Mouse (Mus musculus): ENCODE data around the gene 3110009E18Rik.
A peak's percentile ranks its signal among the peaks of the same experiment; 100 is the strongest.

Gene 3110009E18Rik

DNA sequence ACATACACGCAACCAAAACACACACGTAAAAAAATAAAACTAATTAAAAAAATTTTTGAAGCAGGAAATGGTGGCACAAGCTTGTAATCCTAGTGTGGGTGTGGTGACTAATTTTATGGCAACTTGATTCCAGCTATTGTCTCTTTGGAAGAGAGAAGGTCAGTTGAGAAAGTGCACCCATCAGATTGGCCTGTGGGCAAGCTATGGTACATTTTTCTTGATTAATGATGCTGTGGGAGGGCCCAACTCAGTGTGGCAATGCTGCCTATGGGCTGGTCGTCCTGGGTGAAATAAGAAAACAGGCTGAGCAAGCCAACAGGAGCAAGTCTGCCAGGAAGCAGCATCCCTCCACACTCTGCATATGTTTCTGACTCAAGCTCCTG is 19.8 kb upstream of the 3110009E18Rik start:
- no peak for DNase-seq (ENCODE audit: low spot score in 2 of 2)

DNA sequence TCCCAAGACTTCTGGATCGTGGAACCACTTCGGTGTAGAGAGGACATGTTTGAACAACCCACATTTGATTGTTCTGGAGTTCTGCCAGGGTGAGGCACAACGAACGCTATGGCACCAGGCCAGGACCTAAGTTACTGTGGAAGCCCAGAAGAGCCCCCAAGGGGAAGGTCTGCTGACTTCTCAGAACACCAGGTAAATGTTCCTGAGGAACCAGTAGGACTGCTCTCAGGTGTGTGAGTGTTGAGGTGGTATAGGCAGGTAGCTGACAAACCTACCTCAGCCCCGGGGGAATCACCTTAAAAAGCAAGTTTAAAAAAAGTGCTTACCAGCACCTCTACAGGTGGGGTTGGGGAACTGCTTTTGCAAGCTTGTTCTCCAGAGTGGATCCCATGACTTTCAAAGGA is 15.4 kb upstream of the 3110009E18Rik start:
- DNase-seq (ENCODE audit: low spot score in 2 of 2) = no peak

DNA sequence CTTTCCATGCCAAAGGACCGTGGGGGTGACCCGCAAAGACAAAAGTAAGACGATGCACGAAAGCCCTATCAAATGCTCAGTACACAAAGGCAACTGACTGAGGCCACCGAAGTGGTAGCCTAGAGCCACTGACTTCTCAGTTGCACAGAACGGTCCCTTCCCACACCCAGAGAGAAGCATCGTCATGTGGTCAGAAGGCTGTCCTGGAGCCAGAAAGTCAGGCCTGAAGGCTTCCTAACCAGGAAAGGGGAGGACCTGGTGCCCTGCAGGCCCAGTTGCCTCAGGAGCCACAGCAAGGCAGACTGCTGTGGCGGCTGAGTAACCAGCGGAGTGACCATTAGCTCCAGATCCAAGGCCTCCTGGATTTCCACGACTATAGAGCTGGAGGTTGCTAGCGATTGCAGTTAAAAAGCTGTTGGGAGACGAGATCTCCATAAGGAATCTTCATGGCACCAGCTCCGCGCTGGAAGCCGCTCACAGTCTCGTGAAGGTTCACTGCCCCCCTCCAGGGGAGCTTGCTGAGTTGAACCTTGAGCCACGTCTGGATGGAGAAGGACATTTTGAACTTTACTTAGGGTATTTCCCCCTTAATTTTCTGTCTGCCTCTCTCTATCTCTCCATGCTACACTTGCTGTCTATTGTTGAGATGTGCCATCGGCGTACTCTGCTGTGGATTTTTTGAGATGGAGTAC is 11.1 kb upstream of the 3110009E18Rik start:
- DNase-seq (ENCODE audit: low spot score in 2 of 2) = no peak

DNA sequence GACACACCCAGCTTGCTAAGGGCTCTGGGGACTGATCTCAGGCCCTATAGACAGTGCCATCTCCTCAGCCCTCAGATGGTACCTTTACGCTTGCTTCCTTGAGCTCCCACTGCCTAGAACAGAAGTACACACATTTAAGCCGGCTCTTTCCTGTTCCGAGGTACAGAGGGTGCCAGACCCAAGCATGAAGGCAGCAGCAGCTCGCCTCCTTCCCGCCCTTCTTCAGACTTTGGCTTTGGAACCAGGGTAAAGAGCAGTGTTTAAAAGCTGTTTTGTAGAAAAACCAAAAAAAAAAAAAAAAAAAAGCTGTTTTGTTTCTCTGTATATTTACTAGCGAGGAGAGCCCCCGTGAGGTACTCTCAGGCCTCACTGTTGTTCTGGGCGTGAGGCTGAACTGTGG is 9.2 kb upstream of the 3110009E18Rik start:
- no peak for DNase-seq (ENCODE audit: low spot score in 2 of 2)

DNA sequence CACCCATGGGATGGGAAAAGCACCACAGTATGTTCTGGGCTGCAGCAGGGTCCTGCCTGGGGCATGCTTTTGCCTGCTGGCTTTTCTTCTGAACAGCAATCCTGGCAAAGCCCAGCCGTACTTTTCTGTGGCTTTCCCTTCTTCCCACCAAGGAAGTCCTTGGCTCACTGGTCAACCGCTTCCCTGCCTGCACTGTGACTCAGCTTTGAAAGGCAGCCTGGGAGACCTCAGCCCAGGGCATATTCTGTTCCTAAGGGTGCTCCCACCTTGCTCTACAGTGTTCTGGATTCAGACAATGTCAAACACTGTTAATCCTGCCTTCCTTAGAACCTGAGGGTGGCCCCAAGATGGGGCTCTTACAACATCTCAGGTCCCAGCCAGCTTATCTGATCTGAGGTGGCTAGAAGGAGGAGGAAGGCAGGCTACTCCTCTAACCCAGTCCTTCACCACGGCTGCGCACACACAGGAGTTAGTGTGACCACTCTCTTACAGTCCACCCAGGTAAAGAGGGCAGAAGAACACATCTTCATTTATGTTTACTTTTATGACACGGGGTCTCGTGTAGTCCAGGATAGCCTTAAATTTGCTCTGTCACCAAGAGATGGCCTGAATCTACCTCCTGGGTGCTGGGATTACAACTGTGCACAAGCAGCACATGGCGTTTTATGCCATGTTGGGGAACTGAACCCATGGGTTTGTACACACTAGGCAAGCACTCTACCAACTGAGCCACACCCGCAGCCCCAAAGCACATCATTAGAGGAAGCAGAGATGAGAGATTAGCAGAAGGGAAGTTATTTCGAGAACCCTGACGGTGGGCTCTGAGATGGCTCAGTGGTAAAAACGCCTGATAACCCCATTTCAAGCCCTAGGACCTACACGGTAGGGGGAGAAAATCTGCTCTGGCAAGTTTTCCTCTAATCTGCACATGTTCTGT is 8.5 kb upstream of the 3110009E18Rik start:
- DNase-seq (ENCODE audit: low spot score in 2 of 2) = no peak

DNA sequence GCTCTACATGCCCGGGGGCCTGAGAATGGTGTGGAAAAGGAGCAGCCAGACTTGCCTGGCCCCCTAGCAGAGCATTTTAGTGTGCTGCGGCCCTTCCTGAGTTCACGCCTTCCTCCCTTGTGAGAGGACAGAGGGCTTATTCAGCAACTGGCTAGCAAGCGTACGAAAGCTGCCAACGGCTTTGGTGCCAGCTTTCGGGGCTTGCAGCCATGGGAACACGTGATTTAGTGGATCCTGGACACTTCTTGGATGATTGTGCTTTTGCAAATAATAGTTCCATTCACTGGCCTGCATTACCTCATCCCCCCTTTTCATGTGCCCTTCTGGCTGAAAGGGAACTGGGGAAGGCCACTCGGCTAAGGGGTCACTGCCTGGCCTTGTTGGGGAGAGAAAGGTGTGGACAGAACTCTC is 5.3 kb upstream of the 3110009E18Rik start:
- peak; percentile 80 to 88 for DNase-seq (ENCODE audit: low spot score in 2 of 2)

DNA sequence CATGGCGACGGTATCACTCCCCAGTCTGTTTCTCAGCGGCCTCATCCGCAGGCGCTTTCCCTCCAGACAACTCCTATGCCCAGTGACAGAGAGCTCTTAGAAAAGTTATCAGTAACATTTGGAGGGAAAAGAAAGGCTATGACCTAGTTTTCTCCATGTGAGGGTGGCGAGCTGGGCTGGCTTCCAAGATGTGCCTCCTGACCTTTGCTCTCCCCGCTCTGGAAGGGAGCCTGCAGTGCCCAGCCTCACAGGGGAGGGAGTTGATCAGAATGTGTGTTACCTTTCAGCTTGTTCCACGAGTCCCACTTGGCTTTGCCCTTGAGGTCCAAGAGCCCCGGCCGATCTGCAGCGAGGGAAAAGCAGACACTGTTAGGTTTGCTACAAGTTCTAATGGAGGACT is 4.9 kb upstream of the 3110009E18Rik start:
- DNase-seq (ENCODE audit: low spot score in 2 of 2) = no peak

DNA sequence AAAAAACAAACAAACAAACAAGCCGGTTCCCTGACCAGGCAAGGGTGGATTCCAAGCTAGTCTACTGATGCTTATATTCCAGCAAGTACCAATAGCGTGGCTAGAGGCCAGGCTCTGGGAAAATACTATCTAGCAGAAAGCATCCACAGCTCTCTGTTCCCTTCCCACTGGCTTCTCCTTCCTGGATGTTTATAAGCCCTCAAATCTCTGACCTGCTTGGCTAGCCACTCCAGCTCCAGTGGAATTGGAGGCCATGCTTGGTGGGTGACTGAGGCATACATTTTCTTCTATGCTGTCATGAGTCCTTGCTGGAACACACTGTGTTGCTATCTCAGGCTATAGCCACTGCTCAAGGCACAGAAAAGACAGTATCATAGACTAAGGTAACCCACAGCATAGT is 2.1 kb upstream of the 3110009E18Rik start:
- DNase-seq (ENCODE audit: low spot score in 2 of 2) = no peak

DNA sequence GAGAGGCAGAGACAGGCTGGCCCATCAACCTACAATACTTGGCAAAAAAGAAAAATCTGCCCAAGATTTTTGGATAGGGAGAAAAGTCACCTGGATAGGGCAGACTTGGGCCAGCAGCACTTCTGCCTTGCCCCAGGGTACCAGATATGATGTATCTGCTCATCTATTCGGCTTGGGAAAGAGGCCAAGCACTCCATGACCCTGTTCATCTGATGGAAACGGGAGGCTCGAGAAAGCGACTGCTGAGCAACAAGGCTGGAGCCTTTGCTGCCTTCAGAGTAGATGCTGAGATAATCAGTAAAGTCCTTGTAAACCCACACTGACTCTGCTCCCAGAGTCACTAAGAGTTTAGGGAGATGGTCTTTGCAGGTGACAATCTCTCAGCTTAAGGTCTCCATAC is 1.6 kb upstream of the 3110009E18Rik start:
- no peak for DNase-seq (ENCODE audit: low spot score in 2 of 2)

DNA sequence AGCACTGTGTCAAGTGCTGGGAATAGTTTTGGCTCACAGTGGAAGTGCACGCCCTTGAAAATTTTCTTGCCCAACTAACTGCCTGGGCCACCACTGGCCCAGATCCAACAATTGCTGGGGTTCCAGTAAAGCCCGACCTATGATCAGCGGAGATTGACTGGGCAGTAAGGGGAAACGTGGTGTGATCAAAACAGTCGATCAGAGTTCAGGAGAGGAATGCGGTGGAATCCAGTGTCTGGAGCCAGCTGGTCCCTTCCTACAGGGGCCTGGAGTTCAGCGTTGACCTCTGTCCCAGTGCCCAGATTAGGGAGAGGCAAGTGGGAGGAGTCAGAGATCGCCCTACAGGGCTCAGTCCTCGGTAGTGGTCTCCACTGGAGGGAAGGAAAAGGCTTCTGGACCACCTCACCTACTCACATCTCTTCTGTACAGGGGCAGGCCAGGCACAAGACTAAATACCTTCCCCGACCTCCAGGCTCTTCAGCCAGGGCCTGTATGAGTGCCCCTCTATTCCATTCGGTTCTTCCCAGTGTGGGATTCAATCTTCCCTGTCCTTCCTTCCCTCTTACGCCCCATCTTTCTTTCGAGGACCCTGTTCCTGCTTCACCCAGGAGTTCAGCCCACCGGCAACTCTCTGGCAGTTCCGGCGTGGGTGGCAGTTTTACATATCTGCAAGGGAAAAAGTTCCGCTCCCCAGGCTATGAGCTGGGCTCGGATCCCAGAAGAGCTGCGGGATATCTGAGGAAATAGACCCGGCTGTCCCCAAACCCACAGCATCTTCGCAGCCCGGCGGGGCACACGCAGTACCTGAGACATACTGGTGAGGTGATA is 632 bp upstream of the 3110009E18Rik start:
- DNase-seq (ENCODE audit: low spot score in 2 of 2) = no peak

DNA sequence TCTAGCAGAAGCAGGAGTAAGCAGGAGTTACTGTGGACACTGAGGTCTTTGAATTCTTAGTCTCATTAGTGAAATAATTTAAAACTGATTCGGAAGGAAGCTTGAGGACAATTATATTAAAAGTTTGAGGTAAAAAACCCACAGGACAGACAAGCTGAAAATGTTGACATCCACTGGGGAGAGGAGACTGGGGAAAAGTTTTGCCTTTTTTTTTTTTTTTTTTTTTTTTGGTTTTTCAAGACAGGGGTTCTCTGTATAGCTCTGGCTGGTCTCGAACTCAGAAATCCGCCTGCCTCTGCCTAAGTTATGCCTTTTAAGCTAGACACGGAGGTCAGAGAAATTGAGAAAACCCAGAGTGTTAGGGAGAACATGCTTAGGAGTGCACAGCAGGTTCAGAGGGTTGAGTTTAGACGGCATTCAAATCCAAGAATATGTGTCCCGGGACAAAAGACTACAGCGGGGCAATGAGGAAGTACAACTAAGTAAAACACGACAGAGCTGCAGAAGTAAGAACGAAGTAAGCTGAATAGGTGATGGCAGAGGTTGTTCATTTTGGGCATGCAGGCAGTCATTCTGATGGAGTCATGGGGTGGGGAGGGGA is 1.0 kb downstream of the 3110009E18Rik start:
- no peak for DNase-seq (ENCODE audit: low spot score in 2 of 2)

DNA sequence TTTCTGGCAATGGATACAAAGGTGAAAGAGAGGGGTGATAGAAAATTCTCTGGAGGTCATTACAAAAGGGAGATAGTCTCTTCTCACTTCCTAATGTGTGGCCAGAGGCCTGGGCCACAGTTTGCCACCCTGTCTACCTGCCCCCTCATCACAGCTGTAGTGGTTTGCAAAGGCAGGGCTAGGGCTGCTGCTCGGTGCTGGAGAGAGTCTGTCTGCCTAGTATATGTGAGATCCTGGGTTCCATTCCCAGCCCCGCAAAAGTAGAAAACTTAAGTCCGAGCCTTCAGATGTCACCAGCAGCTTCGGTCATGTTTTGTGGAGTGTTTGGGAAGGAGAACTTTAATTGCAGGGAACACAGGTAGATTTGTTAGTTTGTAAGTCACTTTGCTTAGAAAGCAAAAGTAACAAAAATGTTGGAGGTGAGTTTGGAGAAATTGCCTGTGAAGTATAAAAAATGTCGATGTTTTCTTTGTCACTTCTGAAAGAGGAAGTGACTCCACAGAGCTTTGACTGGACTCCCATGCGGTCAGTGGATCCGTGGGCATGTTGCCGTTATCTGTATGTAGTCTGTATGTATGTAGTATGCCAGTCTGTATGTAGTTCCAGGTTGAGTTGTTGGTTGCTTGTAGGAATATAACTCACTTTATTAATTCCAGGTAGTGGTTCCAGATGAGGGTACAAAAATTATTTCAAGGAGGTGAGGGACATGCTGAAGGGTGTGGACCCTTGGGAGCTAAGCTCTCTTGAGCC is 1.8 kb downstream of the 3110009E18Rik start:
- no peak for DNase-seq (ENCODE audit: low spot score in 2 of 2)

DNA sequence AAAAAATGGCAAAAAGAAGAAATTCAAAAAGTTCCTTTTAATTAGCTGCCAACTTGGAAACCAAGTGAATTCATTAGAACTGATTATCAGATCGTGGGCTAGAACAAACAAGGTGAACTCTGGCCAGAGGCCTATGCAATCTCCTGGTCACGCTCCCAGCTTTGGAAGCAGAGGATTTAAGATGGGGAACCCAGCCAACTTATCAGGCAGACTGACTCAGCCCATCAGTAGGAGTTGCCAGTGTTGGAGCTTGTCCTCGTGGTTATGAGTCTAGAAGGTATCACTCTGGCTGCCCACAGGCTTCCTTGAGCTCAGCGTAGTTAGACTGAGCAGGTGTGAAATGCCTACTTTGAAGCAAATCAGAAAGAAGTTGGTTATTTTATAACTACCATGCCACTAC is 3.9 kb downstream of the 3110009E18Rik start:
- no peak for DNase-seq (ENCODE audit: low spot score in 2 of 2)

DNA sequence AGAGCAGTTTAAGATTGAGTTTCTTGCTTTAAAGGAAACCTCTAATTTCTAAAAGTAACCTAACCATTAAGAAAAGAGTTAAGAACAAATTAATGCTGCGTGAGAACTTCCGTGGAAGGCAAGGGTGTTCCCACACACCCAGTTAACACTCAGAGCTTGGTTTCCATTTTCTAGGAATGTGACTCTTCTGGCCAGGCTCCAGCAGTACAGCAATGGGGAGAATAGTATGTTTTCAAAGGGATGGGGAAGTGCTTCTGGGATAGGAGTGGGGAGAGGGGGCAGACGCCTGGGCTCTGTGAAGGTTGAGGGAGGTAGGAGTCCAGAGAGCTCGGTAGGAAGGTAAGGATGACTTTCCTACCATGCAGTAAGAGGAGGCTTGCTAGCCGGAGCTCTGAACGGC is 4.5 kb downstream of the 3110009E18Rik start:
- DNase-seq (ENCODE audit: low spot score in 2 of 2) = no peak

DNA sequence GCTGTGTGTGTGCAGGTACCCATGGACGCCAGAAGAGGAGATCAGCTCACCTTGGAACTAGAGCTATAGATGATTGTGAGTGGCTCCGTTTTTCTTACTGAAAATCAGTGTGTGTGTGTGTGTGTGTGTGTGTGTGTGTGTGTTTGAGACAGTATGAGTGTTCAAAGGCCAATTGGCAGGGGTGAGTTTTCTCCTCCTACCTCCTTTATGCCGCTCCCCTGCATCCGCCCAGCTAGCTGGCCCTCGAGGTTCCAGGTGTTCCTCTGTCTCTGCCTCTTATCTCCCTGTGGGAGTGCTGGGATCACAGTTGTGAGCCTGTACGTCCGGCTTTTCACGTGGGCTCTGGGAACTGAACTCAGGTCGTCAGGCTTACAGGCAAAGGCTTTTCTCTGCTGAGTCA is 5.3 kb downstream of the 3110009E18Rik start:
- no peak for DNase-seq (ENCODE audit: low spot score in 2 of 2)

DNA sequence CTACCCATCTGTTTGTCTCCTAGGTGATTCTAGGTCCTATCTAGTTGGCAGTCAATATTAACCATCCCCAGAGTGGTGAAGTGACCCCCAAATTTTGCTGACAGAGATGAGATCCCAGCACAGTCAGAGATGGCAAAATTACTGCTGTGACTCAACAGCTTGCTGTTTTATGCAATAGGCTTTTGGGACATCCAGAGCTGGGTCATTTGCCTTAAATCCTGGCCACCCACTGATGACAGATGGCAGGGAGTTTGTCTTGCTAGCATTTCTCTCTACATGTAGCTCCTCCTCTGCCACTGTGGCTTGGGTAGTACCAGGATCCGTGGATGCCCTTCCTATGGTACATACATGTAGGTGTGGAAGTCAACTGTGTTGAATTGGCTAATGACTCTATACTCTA is 11.4 kb downstream of the 3110009E18Rik start:
- DNase-seq (ENCODE audit: low spot score in 2 of 2) = no peak

DNA sequence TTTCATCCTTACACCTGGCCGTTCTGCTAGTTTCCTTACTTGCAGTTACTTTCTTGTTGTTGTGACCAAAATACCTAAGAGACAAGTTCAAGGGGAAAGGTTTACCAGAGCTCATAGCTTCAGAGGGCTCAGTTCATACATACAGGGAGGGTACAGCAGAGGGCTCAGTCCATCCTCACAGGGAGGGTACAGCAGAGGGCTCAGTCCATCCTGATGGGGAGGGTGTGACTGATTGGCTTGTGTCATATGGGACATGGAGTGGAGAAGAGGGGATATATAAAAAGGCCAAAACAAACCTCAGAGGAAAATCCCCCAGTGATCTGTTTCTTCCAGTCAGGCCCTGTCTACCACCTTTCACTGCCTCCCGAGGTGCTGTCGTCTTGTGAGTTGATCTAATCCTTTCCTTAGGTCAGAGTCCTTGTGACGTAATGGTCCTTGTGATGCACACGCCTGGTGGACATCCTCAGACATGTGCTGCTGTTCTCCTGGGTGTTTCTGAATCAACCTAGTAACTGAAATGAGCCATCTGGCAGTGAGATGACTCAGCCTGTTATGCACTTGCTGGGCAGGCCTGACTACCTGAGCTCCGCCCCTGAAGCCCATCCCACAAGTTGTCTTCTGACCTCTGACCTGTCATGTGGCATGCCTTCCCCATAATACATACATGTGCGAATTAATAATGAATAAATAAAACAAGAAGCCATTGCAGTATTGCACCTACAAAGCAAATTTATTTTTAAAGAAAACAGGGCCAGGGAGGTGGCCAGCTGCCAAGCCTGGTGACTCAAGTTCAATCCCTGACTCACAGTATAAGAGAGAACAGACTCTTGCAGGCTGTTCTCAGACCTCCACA is 15.2 kb downstream of the 3110009E18Rik start:
- DNase-seq (ENCODE audit: low spot score in 2 of 2) = peak; percentile 52 to 76

DNA sequence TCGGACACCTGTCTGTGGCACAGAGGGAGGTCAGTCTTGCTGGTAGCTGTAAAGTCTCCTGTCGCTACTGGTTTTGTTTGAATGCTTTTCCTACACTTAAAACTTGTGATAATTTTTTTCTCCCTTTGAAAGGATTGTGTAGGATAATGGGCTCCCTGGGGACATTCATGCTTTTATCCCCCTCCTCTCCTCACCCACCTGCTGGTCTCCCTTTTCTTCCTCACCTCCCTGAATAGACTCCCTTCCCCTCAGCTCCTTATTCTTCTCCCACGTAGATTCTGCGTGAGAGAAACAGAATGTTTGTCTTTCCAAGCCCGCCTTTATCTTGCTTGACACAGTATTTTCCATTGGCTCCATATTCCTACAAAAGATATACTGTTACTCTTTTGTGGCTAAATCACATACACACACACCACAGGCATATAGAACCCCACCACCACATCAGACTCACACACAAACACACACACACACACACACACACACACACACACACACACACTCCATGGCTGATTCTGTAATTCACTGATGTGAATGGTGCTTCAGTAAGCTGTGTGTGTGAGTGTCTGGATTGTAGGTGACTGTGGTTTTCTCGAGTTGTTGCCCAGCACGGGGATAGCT is 18.0 kb downstream of the 3110009E18Rik start:
- DNase-seq (ENCODE audit: low spot score in 2 of 2) = no peak

DNA sequence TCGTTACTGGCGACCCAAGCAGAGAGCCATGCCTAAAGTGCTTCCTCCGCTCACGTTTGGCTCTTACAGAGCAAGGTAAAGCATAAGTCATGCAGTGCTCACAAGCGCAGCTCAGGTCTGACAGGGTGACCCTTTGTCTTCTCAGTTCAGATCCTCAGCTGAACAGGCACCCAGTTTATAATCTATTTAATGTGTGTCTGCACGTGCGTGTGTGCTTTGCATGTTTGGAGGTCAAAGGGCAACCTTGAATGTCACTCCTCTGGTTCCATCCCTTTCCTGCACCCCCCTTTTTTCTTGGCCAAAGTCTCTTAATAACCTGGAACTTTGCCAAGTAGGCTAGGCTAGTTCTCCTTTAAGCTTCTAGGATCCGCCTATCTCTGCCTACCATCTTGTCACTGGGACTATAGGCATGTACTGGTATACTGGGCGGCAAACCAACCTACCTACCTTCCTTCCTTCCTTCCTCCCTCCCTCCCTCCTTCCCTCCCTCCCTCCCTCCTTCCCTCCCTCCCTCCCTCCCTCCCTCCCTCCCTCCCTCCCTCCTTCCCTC is 19.2 kb downstream of the 3110009E18Rik start:
- no peak for DNase-seq (ENCODE audit: low spot score in 2 of 2)
